Mouse (Mus musculus) heart, embryonic 15.5 days (tissue): ENCODE data around the gene Ctbp1. TPM values are rescaled to one million over a fixed set of nuclear protein-coding genes. Genes with fewer than 3 reads are reported as not detected.

ENCODE experiments used
- ATAC-seq: fragments of 200-750 bp; cut with Nextera tagmentation; replicated peaks from 2 replicates; pipeline ENCODE4 v1.8.0; 2017; ENCODE audit warnings: low read depth, moderate TSS enrichment; ENCODE audit not compliant: insufficient number of reproducible peaks, insufficient read depth, low FRiP score
- H3K27ac ChIP-seq: fragments of 300-500 bp; sonication (generic); 2 replicates; pipeline ENCODE4 v1.5.1; 2015; ENCODE audit warnings: mild to moderate bottlenecking, inconsistent platforms
- H3K27me3 ChIP-seq: fragments of 300-500 bp; sonication (generic); 2 replicates; pipeline ENCODE4 v1.6.1; 2015; ENCODE audit warnings: inconsistent platforms
- H3K36me3 ChIP-seq: fragments of 300-500 bp; sonication (generic); 2 replicates; pipeline ENCODE4 v1.6.1; 2015; ENCODE audit warnings: mild to moderate bottlenecking, inconsistent platforms
- H3K4me1 ChIP-seq: fragments of 300-500 bp; sonication (generic); replicated peaks from 2 replicates; pipeline ENCODE4 v1.6.1; 2015; ENCODE audit warnings: inconsistent platforms
- H3K4me2 ChIP-seq: fragments of 300-500 bp; sonication (generic); 2 replicates; pipeline ENCODE4 v1.6.1; 2015; ENCODE audit warnings: inconsistent platforms, mild to moderate bottlenecking, moderate library complexity
- H3K4me3 ChIP-seq: fragments of 300-500 bp; sonication (generic); 2 replicates; pipeline ENCODE4 v1.5.1; 2015; ENCODE audit warnings: mild to moderate bottlenecking, inconsistent platforms
- H3K9ac ChIP-seq: fragments of 300-500 bp; sonication (generic); 2 replicates; pipeline ENCODE4 v1.6.1; 2015; ENCODE audit warnings: mild to moderate bottlenecking, inconsistent platforms
- H3K9me3 ChIP-seq: fragments of 300-500 bp; sonication (generic); replicated peaks from 2 replicates; pipeline ENCODE4 v1.6.1; 2016; ENCODE audit warnings: inconsistent platforms
- WGBS: fragments of 180-500 bp; shearing (Covaris S2); methylation state at CpG from one replicate; pipeline ENCODE4 v1.1.7; 2015; ENCODE audit warnings: mixed read lengths; 5-methylcytosine and 5-hydroxymethylcytosine counted together
- polyA plus RNA-seq: library from polyadenylated mRNA; unstranded; fragments of >200 nt; fragmentation: Nextera tagmentation; extraction: Ambion mirVana; gene quantifications from 2 replicates; pipeline ENCODE4 v1.2.1, GENCODE M21; 2015

The Ctbp1 gene
- polyA plus RNA-seq, 1 experiment from 2014 or later: 190 TPM

- 32% methylated on average over 6 of the region's 6 CpGs for WGBS
- Histone ChIP-seq H3K4me1 (peaks cover 59% of the 10 kb centered on the region), H3K9ac (no peak overlapping the region), H3K27ac (peak overlapping the region; percentile 46), H3K4me2 (no peak overlapping the region), H3K36me3 (no peaks in the 10 kb centered on the region), H3K4me3 (no peak overlapping the region), H3K27me3 (no peaks in the 10 kb centered on the region), H3K9me3 (no peaks in the 10 kb centered on the region)
- no peak for ATAC-seq
These were observed 52.4 kb downstream of the Ctbp1 start for GRCm38 (mm10) chr5:33222389-33222788.

GRCm38 (mm10) chr5:33220350-33221044, 54.3 kb downstream of the Ctbp1 start:
- no peak overlapping the region for H3K27ac ChIP-seq
- H3K4me1 ChIP-seq: peaks cover 70% of the 10 kb centered on the region

GRCm38 (mm10) chr5:33219831-33220230, 55.0 kb downstream of the Ctbp1 start:
- no peaks in the 10 kb centered on the region for H3K36me3 ChIP-seq
- no peak overlapping the region for H3K4me3 ChIP-seq
- WGBS: 95% methylated on average over 4 of the region's 4 CpGs
- H3K9me3 ChIP-seq: no peaks in the 10 kb centered on the region
- no peak overlapping the region for H3K4me2 ChIP-seq
- no peak for ATAC-seq
- H3K27ac ChIP-seq: no peak overlapping the region
- H3K4me1 ChIP-seq: peaks cover 69% of the 10 kb centered on the region
- no peak overlapping the region for H3K9ac ChIP-seq
- no peaks in the 10 kb centered on the region for H3K27me3 ChIP-seq

More at GRCm38 (mm10) chr5:33220350-33221044, 54.3 kb downstream of the Ctbp1 start:
- no peak overlapping the region for H3K4me3 ChIP-seq
- WGBS: 72% methylated on average over 10 of the region's 10 CpGs
- no peaks in the 10 kb centered on the region for H3K36me3 ChIP-seq
- no peak overlapping the region for H3K4me2 ChIP-seq
- H3K9ac ChIP-seq: no peak overlapping the region
- H3K27me3 ChIP-seq: no peaks in the 10 kb centered on the region
- no peak for ATAC-seq
- no peaks in the 10 kb centered on the region for H3K9me3 ChIP-seq

GRCm38 (mm10) chr5:33218746-33219449, 55.9 kb downstream of the Ctbp1 start:
- ATAC-seq: no peak

GRCm38 (mm10) chr5:33218081-33218480, 56.7 kb downstream of the Ctbp1 start, which contains the start of gene Spon2:
Spon2 (minus strand) TSS chr5:33218455.
- peaks cover 67% of the 10 kb centered on the region for H3K4me1 ChIP-seq
- H3K27ac ChIP-seq: peak within 1 kb of the TSS; percentile 50
- ATAC-seq: no peak; the same call in 1 of the 2 replicates
- no peaks in the 10 kb centered on the region for H3K36me3 ChIP-seq
- H3K9me3 ChIP-seq: no peaks in the 10 kb centered on the region
- peak within 1 kb of the TSS; percentile 26 for H3K4me3 ChIP-seq
- peak within 1 kb of the TSS; percentile 42 for H3K4me2 ChIP-seq
- peak within 1 kb of the TSS; percentile 43; the same call in 1 of the 2 replicates for H3K9ac ChIP-seq
- 19% methylated on average over 5 of the region's 5 CpGs for WGBS
- no peaks in the 10 kb centered on the region for H3K27me3 ChIP-seq

More at GRCm38 (mm10) chr5:33218746-33219449, 55.9 kb downstream of the Ctbp1 start:
- Histone ChIP-seq H3K9me3 (no peaks in the 10 kb centered on the region), H3K4me3 (no peak overlapping the region), H3K27me3 (no peaks in the 10 kb centered on the region), H3K4me1 (peaks cover 68% of the 10 kb centered on the region), H3K4me2 (0 out of 2 replicates have a peak overlapping the region, but pooled peaks have one; percentile 42), H3K27ac (peak overlapping the region; percentile 50), H3K9ac (no peak overlapping the region), H3K36me3 (no peaks in the 10 kb centered on the region)
- WGBS: 68% methylated on average over 20 of the region's 20 CpGs

- peaks cover 64% of the 10 kb centered on the region for H3K4me1 ChIP-seq
- ATAC-seq: peak; percentile 50; the same call in 1 of the 2 replicates
- 29% methylated on average over 3 of the region's 3 CpGs for WGBS
These were observed 57.1 kb downstream of the Ctbp1 start for GRCm38 (mm10) chr5:33217663-33218062.

GRCm38 (mm10) chr5:33214723-33215122, 60.1 kb downstream of the Ctbp1 start:
- H3K27ac ChIP-seq: no peak overlapping the region
- no peak for ATAC-seq
- WGBS: 53% methylated on average over 4 of the region's 4 CpGs
- peaks cover 48% of the 10 kb centered on the region for H3K4me1 ChIP-seq
- H3K4me3 ChIP-seq: no peak overlapping the region
- no peaks in the 10 kb centered on the region for H3K9me3 ChIP-seq
- H3K36me3 ChIP-seq: no peaks in the 10 kb centered on the region
- H3K27me3 ChIP-seq: no peaks in the 10 kb centered on the region
- H3K4me2 ChIP-seq: peak overlapping the region; percentile 42; the same call in 1 of the 2 replicates
- H3K9ac ChIP-seq: no peak overlapping the region

More at GRCm38 (mm10) chr5:33217663-33218062, 57.1 kb downstream of the Ctbp1 start:
- peak overlapping the region; percentile 50 for H3K27ac ChIP-seq
- H3K9ac ChIP-seq: peak overlapping the region; percentile 43; the same call in 1 of the 2 replicates
- no peaks in the 10 kb centered on the region for H3K9me3 ChIP-seq
- peak overlapping the region; percentile 42 for H3K4me2 ChIP-seq
- H3K36me3 ChIP-seq: no peaks in the 10 kb centered on the region
- H3K27me3 ChIP-seq: no peaks in the 10 kb centered on the region
- peak overlapping the region; percentile 26 for H3K4me3 ChIP-seq

GRCm38 (mm10) chr5:33211254-33211653, 63.5 kb downstream of the Ctbp1 start:
- Histone ChIP-seq H3K4me2 (no peak overlapping the region), H3K27ac (no peak overlapping the region), H3K4me1 (peaks cover 21% of the 10 kb centered on the region), H3K9me3 (no peaks in the 10 kb centered on the region), H3K27me3 (no peaks in the 10 kb centered on the region), H3K36me3 (no peaks in the 10 kb centered on the region), H3K9ac (no peak overlapping the region), H3K4me3 (no peak overlapping the region)
- 76% methylated on average over 5 of the region's 5 CpGs for whole genome bisulfite sequencing
- ATAC-seq: no peak

- H3K27ac ChIP-seq: no peak overlapping the region
- H3K9ac ChIP-seq: no peak overlapping the region
- no peaks in the 10 kb centered on the region for H3K9me3 ChIP-seq
- no peaks in the 10 kb centered on the region for H3K27me3 ChIP-seq
- no peak for ATAC-seq
- no peak overlapping the region for H3K4me2 ChIP-seq
- H3K36me3 ChIP-seq: no peaks in the 10 kb centered on the region
- 91% methylated on average over 3 of the region's 3 CpGs for WGBS
- peaks cover 15% of the 10 kb centered on the region for H3K4me1 ChIP-seq
- no peak overlapping the region for H3K4me3 ChIP-seq
These were observed 64.3 kb downstream of the Ctbp1 start for GRCm38 (mm10) chr5:33210515-33210914.

GRCm38 (mm10) chr5:33208533-33209245, 66.1 kb downstream of the Ctbp1 start:
- H3K4me1 ChIP-seq: peaks cover 8% of the 10 kb centered on the region
- no peak overlapping the region for H3K27ac ChIP-seq
- H3K4me2 ChIP-seq: no peak overlapping the region
- ATAC-seq: no peak
- H3K9me3 ChIP-seq: no peaks in the 10 kb centered on the region
- H3K27me3 ChIP-seq: no peaks in the 10 kb centered on the region
- 53% methylated on average over 14 of the region's 14 CpGs for WGBS
- no peak overlapping the region for H3K9ac ChIP-seq
- H3K4me3 ChIP-seq: no peak overlapping the region
- H3K36me3 ChIP-seq: no peaks in the 10 kb centered on the region

- Histone ChIP-seq H3K9ac (no peak overlapping the region), H3K9me3 (no peaks in the 10 kb centered on the region), H3K27ac (no peak overlapping the region), H3K4me2 (no peak overlapping the region), H3K4me1 (peaks cover 8% of the 10 kb centered on the region), H3K36me3 (no peaks in the 10 kb centered on the region), H3K27me3 (peaks cover 5% of the 10 kb centered on the region; the same call in 1 of the 2 replicates), H3K4me3 (no peak overlapping the region)
- no peak for ATAC-seq
- 51% methylated on average over 9 of the region's 9 CpGs for WGBS
These were observed 67.7 kb downstream of the Ctbp1 start for GRCm38 (mm10) chr5:33207136-33207535.
